Mouse (Mus musculus): ENCODE measurements at regions not wholly inside any gene's neighbourhood (a gene's known extent, or its start where the extent isn't known, plus 50 kb on each side); places are given as distances from the start of the nearest gene placed in this dataset.
"Not testable (repeated sequence)": the region's sequence is repeated elsewhere in the genome, so short reads cannot be mapped to it uniquely, and the experiment has no call there.

DNA sequence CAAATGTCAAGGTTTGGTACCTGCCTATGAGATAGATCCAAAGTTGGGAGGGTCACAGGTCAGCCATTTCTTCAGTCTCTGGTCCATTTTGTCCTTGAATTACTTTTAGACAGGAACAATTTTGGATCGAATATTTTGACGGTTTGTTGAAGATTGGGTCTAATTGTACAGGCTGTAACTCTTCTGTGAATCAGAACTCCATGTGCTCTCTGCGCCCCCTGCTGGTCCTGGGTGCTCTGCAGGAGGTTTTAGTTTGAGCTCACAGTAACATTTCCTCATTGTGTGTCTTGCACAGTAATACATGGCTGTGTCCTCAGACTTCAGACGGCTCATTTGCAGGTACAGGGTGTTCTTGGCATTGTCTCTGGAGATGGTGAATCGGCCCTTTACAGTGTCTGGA lies 158.1 kb downstream of the Adam6a start:
- DNase-seq, result not testable (repeated sequence)

DNA sequence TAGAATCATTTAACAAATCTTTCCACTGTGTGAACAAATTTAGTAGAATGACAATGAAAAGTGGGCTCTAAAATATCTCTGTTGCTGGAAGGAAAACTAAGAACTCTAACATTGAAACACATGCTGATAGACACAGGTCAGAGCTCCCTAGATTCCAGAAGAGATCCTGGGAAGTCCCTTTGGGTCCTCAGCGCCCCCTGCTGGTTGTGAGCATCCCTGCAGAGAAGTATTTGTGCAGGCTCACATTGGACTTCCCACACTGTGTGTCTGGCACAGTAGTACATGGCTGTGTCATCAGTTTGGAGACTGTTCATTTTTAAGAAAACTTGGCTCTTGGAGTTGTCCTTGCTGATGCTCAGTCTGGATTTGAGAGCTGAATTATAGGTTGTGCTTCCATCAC lies 172.7 kb downstream of the Adam6a start:
- peak; percentile 4 to 12 for DNase-seq

DNA sequence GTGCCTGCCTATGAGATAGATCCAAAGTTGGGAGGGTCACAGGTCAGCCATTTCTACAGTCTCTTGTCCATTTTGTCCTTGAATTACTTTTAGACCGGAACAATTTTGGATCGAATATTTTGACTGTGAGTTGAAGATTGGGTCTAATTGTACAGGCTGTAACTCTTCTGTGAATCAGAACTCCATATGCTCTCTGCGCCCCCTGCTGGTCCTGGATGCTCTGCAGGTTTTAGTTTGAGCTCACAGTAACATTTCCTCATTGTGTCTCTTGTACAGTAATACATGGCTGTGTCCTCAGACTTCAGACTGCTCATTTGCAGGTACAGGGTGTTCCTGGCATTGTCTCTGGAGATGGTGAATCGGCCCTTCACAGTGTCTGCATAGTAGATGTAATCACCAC lies 192.1 kb downstream of the Adam6a start:
- DNase-seq, result peak; percentile 5

DNA sequence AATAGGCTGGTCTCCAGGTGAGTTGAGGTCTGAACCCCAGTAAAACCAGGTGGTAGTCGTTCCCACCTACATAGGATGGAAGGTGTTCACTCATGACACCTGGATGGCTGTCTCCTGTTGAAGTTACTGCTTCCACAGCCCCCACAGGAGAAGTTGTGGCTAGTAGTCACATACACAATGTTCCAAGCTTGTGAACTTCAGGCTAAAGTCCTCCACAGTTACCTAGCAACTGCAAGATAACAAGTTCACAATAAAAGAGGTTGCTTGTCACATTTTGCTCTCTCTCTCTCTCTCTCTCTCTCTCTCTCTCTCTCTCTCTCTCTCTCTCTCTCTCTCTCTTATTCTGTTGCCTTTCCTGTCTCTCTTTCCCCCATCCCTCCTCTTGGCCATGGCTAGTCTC lies 202.6 kb downstream of the Adam6a start:
- no peak for DNase-seq

DNA sequence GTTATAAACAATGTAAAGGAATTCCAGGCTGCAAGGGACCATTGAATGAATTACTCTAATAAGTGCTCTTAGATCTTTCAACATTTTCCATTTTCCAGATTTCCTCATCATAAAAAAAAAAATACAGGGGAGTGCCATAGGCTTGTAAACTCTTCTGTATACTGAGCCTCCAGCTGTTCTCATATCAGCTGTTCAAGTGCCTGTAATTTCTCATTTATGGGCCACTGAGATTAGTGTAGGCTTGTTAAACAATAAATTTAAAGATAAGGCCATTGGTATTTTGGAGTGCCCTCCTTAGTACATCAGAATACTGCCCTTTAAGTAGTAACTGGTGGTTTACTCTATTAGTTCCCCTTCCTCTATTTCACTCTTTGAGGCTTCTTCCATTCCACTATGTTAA lies 204.3 kb downstream of the Adam6a start:
- DNase-seq, result no peak

DNA sequence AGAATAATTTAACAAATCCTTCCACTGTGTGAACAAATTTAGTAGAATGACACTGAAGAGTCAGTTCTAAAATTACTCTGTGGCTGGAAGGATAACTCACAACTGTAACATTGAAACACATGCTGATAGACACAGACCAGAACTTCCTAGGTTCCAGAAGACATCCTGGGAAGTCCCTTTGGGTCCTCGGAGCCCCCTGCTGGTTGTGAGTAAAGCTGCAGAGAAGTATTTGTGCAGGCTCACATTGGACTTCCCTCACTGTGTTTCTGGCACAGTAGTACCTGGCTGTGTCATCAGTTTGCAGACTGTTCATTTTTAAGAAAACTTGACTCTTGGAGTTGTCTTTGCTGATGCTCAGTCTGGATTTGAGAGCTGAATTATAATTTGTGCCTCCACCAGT lies 225.9 kb downstream of the Adam6a start:
- DNase-seq, result no peak

DNA sequence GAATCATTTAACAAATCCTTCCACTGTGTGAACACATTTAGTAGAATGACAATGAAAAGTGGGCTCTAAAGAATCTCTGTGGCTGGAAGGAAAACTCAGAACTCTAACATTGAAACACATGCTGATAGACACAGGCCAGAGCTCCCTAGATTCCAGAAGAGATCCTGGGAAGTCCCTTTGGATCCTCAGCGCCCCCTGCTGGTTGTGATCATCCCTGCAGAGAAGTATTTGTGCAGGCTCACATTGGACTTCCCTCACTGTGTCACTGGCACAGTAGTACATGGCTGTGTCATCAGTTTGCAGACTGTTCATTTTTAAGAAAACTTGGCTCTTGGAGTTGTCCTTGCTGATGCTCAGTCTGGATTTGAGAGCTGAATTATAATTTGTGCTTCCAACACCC lies 252.2 kb downstream of the Adam6a start:
- peak in 1 of 2 experiments; percentile 0 for DNase-seq

DNA sequence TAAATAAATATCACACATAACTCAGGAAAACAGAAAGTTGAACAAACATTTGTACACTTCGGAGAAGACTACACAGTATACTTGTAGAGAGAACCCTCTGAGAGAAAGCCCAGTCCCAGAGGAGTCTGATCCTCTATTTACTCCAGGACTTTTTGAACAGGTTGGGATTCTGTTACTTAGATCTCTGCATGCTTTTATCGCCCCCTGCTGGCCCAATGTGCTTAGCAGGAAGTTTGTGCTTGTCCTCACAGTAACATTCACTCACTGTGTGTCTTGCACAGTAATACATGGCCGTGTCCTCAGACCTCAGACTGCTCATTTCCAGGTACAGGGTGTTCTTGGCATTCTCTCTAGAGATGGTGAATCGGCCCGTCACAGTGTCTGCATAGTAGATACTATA lies 282.7 kb downstream of the Adam6a start:
- no peak for DNase-seq

DNA sequence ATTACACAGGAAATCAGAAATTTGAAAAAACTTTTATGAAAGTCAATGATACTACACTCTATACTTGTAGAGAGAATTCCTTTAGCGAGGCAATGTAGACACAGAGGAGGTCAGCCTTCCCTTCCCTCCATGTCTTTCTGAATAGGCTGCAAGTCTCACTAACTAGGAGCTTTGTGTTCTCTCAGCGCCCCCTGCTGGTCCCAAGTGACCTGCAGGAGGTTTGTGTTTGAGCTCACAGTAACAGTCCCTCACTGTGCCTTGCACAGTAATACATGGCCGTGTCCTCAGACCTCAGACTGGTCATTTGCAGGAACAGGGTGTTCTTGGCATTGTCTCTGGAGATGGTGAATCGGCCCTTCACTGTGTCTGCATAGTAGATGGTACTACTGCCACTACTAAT lies 315.2 kb downstream of the Adam6a start:
- peak; percentile 11 to 14 for DNase-seq

DNA sequence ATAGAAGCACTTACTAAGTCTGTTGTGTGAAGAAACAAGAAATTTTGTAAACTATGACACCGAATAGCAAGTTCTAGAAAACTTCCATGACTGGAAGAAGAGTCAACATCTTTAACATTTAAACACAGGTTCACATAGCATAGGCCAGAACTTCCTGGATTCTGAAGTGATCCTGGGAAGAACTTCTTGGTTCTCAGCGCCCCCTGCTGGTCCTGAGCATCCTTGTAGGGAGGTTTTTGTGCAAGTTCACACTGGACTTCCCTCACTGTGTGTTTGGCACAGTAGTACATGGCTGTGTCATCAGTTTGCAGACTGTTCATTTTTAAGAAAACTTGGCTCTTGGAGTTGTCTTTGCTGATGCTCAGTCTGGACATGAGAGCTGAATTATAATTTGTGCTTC lies 335.1 kb downstream of the Adam6a start:
- DNase-seq, result peak; percentile 1 to 4

DNA sequence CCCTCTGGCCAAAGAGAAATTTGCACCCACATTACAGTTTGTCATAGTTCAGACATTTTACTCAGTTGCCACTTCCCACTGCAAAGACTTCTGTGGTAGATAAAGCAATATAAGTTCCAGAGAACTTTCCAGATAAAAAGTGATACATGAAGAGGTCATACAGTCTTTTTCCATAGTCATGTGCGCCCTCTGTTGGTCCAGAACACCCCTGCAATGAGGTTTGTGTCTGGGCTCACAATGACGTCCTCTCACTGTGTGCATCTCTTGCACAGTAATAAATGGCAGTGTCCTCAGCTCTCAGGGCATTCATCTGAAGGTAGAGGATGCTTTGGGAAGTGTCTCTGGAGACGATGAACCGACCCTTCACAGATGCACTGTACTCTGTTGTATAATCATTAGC lies 352.4 kb downstream of the Adam6a start:
- DNase-seq, result no peak

DNA sequence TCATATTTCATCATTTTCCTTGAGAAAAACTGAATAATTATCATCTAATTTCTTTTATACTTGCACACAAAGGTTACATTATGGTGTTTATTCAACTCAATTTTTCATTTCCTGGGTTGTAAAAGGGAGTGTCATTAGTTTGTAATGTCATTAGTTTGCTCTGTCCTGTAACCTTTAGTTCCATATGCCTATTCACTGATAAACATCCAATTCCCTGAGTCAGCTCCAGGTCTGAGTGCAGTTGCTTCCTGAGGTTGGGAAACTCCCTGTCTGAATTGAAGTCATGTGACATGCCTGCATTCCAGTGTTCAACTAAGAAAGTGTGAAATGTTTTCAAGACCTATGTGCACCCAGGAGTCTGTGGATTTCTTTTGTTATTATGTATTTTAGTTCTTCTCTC lies 362.8 kb downstream of the Adam6a start:
- no peak for DNase-seq

DNA sequence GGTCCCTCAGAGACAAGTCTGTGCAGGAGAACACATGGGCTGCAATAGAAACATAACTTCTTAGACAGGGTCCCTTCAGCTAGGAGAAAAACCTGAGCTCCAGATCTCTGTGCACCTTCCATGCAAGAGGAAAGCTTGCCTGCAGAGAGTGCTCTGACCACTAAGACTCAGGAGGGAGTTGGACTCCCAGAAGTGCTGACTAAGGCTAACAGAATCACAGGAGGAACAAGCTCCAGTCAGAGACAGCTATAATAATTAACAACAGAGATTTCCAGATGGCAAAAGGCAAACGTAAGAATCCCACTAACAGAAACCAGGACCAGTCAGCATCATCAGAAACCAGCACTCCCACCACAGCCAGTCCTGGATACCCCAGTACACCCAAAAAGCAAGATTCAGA lies 364.0 kb downstream of the Adam6a start:
- DNase-seq, result no peak

DNA sequence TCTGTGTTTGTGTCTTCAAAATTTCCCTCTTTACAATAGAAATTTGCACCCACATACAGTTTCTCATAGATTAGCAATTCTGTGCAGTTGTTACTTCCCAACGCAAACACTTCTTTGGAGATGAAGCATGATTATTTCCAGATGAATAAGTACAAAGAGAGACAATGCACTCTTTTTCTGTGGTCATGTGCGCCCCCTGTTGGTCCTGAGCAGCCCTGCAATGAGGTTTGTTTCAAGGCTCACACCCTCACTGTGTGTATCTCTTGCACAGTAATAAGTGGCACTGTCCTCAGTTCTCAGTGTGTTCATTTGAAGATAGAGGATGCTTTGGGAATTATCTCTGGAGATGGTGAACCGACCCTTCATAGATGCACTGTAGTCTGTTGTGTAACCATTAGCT lies 368.1 kb downstream of the Adam6a start:
- DNase-seq, result no peak

DNA sequence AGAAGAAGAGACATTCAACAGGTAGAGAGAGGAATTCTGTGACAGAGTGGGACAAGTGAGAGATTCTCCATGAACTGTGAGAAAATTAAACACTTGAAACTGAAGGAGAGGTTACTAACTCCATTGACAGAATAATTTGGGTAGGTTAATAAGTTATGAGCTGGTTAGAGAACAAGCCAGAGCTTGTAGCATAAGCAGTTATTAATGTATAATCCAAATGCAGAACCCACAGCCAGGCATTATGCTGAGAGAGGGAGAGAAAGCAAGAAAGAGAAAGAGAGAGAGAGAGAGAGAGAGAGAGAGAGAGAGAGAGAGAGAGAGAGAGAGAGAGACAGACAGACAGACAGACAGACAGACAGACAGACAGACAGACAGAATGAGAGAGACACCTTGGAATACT lies 397.0 kb downstream of the Adam6a start:
- DNase-seq, result no peak

DNA sequence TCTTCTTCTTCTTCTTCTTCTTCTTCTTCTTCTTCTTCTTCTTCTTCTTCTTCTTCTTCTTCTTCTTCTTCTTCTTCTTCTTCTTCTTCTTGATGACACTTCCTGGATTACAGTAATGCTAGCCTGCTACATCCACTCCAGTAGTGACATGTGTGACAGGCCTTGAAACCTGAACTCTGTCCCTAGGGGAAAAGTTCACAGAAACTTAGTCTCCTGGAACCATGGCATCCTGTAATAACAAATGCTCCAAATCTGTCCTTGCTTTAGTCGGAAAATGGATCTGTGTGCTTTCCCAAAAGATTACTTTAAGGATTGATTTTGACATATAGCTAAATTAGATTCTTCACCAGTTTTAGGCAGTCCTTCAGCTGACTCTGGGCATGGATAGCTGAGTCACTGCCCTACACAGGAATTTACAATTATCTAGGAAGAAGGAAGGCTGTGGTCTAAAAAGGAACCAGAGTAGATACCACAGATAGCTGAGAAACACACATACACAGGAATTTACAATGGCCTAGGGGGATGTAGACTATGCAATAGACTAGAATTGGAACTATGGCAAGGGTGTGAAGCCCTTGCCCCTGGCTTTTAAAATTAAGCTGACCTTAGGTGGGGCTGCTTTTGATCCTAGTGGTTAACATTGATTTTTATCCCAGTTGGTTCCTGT lies 400.1 kb downstream of the Adam6a start:
- DNase-seq, result not testable (repeated sequence)

DNA sequence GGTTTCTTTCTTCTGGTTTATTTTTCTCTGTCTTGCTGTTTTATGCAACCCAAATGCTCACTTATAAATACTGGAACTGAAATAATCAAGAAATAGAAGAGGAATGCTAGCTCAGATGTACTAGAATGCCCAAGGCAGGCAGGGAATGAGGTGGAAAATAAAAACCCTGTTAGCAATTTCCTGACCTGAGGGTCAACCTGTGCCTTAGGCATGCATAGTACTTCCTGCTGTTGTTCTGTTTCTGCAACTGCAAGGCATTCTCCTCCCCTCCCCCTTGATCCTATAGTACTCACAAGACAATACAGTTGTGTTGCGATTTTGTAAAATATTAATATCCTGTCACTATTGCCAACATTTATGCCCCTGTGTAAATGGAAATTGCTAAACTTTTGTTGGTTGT lies 402.1 kb downstream of the Adam6a start:
- not testable (repeated sequence) for DNase-seq

DNA sequence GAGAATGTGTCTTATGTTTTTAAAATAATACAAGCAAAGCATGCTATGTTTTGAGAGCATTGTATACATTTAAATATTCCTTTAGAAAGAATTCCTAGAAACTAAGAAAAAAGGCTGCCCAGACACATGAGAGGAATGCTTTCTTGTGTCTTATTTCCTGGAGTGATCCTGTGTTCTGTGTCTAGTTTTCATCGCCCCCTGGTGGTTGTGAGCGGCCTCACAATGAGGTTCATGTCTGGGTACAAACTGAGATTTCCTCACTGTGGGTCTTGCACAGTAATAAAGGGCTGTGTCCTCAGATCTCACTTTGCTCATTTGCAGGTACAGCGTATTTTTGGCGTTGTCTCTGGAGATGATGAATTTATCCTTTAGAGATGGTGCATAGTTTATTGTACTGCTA lies 404.3 kb downstream of the Adam6a start:
- peak; percentile 6 to 9 for DNase-seq

DNA sequence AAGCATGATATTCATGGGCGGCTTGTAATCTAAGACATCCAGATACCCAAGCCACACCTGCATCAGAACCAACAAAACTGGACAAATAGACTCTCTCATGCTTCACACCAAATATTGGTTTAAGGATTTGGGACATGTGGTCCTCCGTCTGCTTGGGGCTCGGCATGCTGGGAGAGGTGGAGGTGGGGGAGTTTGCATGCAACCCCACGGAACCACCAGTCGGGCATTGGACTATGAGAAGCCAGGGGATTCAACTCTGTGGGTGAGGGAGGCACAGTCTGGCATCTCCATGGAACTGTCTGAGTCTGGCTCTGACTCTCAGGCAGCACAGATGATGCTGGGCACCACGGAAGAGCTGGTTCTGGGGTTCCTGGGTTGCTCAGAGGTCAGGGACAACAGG lies 430.6 kb downstream of the Adam6a start:
- DNase-seq, result no peak

DNA sequence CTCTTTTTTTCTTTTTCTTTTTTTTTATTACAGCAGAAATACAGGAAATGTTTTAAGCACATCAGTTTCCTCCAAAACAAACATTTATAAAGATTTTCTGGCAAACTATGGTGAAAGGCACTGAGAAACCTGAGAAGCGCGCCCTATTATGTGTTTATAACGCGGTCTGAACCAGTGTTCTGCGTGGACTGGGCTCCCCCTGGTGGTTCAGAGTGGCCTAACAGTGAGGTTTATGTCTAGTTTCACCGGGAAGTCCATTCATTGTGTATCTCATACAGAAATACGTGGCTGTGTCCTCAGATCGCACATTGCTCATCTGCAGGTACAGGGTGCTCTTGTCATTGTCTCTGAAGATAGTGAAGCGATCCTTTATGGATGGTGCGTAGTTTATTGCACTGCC lies 437.9 kb downstream of the Adam6a start:
- peak; percentile 81 to 82 for DNase-seq

DNA sequence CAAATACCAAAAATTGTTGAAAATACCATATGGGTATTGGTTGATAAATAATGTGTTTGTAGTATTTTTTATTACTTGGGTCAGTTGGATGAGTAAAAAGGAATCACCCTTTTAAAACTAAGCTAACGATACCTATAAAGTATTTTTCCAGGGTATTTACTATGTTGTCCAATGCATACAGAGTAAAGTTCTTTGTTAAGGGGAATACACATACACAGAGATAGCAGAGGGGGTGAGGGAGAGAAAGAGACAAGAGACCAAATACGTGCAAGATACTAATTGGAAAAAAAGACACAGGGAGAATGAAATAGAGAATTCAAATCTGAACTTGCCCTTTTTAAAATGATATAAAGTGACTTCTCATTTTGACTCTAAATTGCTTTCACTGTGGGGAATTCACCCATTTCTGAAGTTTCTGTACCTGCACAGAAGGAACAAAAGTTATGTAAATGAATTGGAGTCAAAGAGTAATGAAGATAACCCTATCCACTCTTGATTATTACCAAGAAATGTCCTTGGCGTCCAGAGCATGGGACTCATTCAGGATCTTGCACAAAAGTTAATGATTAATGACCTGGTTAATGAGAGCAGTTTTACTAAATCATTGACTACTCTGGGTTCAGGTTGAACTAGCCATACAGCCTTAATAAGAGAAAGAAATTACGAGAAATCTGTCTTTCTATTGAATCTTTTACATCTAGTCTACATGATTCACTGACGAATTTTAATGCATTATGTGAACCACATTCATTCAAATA lies 443.7 kb downstream of the Adam6a start:
- no peak for DNase-seq

DNA sequence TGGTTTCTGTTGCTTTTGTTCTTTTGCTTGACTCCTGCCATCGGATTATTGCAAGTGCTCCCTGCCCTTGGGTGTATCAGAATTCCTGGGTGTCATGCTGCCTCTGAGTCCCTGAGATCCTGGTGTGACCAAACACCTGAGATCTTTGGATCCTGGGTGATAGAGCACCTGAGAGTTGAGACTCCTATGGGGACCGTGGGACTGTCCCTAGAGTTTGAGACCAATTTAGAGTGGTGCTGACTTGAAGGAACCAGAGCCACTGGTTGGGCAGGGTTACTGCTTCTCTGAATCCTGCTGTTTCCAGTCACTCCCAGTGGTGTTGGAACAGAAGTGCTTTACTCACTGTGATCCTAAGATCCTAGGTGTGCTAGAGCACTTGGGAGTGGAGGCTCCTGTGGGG lies 448.7 kb downstream of the Adam6a start:
- DNase-seq, result no peak

DNA sequence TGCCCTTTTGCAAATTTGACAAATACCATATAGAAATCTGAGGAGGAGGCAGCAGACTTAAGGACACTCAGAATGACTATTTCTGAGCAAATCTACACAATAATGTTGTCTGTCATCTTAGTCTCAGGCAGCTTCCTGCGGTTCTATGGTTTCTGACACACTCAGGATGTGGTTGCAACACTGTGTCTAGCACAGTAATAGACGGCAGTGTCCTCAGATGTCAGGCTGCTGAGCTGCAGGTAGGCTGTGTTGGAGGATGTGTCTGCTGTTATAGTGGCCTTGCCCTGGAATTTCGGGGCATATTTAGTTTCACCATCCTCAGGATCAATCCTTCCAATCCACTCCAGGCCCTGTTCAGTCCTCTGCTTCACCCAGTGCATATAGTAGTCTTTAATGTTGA lies 450.6 kb downstream of the Adam6a start:
- DNase-seq, result not testable (repeated sequence)

DNA sequence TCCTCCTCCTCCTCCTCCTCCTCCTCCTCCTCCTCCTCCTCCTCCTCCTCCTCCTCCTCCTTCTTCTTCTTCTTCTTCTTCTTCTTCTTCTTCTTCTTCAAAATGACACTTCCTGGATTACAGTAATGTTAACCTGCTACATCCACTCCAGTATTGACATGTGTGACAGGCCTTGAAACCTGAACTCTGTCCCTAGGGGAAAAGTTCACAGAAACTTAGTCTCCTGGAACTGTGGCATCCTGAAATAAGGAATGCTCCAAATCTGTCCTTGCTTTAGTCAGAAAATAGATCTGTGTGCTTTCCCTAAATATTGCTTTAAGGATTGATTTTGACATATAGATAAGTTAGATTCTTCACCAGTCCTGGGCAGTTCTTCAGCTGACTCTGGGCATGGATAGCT lies 464.8 kb downstream of the Adam6a start:
- not testable (repeated sequence) for DNase-seq

DNA sequence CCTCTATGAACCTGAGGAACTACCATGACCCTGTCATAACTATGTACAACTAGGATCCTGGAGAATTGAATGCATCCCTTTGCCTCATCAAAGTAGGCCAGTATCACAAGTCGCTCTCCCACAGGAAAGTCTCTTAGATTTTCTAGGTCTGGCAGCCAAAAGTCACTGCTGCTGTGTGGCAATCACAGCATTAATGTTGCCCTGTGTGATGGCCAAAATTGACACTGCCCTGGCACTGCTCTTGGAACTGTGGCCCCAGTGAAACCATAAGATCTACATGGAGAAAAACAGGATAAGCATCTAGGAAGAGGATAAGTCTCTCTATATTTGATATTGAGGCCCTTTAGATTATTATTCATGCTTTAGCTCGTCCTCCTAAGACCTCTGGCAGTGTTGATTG lies 465.7 kb downstream of the Adam6a start:
- DNase-seq, result no peak

All from cerebellum, postnatal 10 days (tissue).